Mouse (Mus musculus) embryonic fibroblast, embryonic 13.5 days (primary cell): ENCODE measurements around the gene Spag9.

Experiments
- CTCF ChIP-seq: IDR thresholded peaks from 2 replicates; pipeline ENCODE4 v1.5.1; 2011; ENCODE audit warnings: mild to moderate bottlenecking, control low read depth, low read length, moderate library complexity, borderline replicate concordance; ENCODE audit not compliant: insufficient read depth
- POLR2A ChIP-seq: IDR thresholded peaks from 2 replicates; pipeline ENCODE4 v1.6.1; 2011; ENCODE audit warnings: low read depth, mild to moderate bottlenecking, control low read depth, low read length, moderate library complexity

DNA sequence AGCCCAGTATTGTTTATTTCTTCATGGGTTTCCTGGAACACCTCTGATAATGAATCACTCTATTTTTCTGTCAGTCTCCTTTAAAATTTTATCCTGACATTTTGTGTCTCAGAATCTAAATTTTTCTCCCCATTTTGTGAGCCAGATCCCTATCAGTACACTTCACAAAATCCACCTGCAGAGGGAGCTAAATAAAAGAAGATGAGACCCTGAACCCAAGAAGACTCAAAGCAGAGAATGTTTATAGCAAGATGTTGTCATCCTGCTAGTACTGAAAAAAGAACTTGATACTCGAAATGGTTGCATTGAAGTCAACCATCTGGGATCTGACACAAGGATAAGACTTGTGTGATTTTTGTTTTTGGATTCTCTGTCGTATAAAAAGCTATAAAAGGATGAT is 40.1 kb downstream of the Spag9 start:
- TF ChIP-seq CTCF (no peak), POLR2A (no peak)
